Mouse (Mus musculus): Measurements from ENCODE around the gene Cdc6.

The Cdc6 gene

DNA sequence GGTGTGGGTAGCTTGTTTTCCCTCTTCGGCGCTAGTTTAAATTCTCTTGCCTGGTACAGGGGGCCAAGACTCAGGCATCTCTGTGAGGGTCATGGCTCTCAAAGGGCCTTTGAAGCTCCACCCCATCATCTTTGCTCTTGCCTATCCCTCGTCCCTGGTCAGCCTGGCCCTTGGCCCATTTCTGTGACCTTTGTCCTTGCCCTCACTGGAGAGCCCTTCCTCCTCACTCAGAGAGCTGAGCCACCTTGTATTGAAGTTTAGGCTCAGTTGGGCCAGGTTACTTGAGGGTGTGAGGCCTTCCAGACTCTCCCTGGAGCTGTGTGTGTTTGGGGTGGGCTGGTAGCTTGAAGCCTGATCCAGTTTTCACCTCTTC lies 38.0 kb downstream of the Cdc6 start:
- no peak for DNase-seq

DNA sequence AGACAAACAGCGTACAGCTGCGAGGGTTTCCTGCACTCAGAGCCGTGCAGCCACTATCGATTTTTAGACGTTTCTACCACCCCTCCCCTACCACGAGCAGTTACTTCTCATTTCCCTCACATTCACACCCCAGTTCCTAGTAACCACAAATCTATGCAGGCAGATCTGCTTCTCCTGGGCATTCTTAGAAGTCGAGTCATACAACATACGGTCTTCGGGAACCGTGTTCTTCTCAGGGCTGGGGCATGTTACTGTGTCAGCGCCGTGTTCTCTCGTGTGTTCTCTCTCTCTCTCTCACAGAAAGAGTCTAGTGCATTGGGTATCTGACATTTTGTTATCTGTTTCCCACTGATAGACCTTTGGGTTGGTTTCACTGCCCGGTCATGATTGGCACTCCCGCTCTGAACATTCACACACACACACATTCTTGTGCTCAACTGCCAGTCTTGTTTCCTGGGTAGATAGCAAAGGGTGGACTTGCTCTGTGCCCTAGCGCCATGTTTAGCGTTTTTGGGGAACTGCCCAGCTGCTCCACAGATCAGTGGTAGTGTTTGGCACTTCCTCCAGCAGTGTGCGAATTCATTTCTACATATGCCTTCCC lies 40.5 kb downstream of the Cdc6 start:
- DNase-seq: no peak

GRCm38 (mm10) chr11:98949242-98949957 lies 41.8 kb downstream of the Cdc6 start:
- DNase-seq: no peak

- DNase-seq: no peak
Observed at GRCm38 (mm10) chr11:98949958-98950460, 42.4 kb downstream of the Cdc6 start.

DNA sequence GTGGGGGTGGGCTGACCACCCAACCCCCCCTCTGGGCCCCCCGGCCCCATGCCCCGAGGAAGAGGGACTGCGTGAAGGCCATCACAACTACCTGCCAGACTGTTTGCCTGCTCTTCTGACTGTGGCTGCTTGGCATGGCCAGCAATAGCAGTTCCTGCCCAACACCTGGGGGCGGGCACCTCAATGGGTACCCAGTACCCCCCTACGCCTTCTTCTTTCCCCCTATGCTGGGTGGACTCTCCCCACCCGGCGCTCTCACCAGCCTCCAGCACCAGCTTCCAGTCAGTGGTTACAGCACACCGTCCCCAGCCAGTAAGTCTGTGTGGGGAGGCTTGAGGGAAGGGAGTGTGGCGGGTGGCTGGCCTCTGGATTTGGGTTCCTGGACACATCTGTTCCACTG lies 42.9 kb downstream of the Cdc6 start:
- DNase-seq: no peak

DNA sequence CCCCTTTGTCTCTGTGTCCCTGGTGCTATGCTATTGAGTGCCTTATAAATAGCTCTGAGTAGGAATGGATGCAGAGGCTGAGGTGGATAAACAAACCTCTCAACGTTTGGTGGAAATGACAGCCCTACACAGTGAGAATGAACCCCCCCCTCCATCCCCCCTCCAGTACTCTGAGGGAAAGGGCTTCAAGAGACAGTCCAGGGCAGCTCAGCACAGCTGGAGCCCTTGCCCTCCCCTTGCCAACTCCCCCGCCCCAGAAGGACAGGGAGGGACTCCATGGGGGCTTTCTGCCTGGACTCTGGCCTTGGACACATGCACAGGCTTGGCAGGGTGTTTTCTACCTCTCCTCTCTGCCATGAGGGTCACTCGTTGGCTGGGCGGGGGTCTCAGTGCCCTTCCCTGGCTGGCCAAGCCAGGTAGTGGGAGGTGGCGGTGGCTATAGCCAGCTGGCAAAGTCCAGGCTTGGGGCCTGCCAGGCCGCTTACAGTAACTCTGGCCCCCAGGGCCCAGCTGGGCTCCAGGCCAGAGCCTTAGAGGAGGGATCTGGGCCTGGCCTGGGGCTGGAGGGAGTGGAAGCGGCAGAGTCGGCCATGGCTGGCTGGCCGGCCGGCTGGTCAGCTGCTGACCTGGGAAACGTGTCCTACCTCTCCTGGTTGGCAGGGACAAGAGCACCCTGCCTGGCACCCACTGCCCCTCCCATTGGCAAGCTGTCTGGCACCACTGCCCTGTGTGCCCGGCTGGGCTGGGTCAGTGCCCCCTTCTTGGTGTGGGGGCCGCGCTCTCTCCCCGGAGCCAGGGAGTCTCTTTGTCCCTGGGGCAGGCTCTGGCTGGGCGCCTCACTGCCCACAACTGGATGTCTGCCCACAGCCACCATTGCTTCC lies 43.7 kb downstream of the Cdc6 start:
- DNase-seq: no peak

DNA sequence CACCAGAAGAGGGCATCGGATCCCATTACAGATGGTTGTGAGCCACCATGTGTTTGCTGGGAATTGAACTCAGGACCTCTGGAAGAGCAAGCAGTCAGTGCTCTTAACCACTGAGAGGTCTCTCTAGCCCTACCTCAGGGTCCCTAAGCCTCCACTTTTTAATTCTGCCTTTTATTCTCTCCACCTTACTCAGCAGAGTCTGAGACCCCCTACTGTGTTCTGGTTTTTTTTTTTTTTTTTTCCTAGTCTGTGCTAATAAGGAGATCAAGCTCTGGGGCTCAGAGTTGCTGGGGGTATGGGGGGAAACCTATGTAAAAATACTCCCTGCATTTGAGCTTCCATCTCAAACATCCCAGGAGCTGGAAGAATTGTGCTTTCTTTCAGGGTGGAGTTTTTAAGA lies 44.5 kb downstream of the Cdc6 start:
- DNase-seq: no peak

GRCm38 (mm10) chr11:98952736-98953135 lies 45.1 kb downstream of the Cdc6 start:
- DNase-seq: peak; percentile 23

- DNase-seq: no peak
Observed at GRCm38 (mm10) chr11:98953361-98953760, 45.8 kb downstream of the Cdc6 start.

GRCm38 (mm10) chr11:98953835-98954320 lies 46.3 kb downstream of the Cdc6 start:
- DNase-seq: no peak

DNA sequence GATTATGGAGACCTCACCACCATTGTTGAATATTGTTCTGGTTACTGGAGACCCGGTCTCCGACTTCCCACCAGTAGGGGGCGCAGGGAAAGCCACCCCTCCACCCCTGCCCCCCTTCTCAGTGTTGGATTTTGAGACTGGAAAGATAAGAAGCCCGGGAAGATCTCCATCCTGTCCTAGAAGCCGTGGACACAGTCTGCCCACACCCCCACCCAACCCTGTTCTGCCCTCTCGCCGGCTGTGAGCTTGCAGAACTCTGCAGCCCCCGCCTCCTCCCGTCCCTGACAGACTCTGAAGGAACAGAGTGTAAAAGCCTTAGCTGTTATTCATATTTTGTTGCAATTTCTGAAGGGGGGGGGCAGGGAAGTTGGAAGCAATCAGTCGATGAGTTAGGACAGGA lies 46.8 kb downstream of the Cdc6 start:
- DNase-seq: peak; percentile 70

- peak; percentile 14 for DNase-seq
Observed at GRCm38 (mm10) chr11:98954801-98955706, 47.5 kb downstream of the Cdc6 start.

GRCm38 (mm10) chr11:98955707-98956235 lies 48.2 kb downstream of the Cdc6 start:
- peak; percentile 11 for DNase-seq

GRCm38 (mm10) chr11:98956340-98956739 lies 48.7 kb downstream of the Cdc6 start:
- DNase-seq: no peak

- peak; percentile 84 for DNase-seq
Observed at GRCm38 (mm10) chr11:98959437-98960312, 52.1 kb downstream of the Cdc6 start.

GRCm38 (mm10) chr11:98960313-98960906 lies 52.8 kb downstream of the Cdc6 start:
- peak; percentile 87 for DNase-seq

DNA sequence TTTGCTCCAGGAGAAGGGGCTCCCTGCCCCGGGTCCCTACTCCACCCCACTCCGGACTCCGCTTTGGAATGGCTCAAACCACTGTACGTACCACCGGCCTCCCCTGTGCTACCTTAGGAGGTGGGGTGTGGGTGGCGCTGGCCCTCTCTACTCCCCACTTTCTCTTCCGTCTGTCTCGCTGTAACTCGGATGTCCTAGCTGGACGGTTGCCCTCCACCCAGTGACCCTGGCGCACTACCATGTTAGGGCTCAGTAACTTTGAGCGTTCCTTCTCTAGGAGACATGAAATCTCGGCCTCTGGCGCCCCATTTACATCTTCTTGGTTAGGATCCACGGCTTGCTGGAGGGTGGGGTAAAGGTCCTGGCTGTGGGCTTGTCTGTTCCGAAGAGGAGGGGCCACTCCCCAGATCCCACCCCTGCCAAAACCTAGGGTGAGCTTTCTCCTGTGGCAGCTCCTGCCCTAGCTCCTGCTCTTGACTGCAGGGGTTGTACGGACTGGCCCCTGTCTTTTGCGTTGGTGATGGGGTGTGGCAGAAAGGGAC lies 53.5 kb downstream of the Cdc6 start:
- DNase-seq: peak; percentile 27

GRCm38 (mm10) chr11:98961766-98962165 lies 54.2 kb downstream of the Cdc6 start:
- no peak for DNase-seq

GRCm38 (mm10) chr11:98962421-98963095 lies 55.0 kb downstream of the Cdc6 start:
- no peak for DNase-seq
